Comparison of ENCODE assay signal across 11 mouse cellular contexts in the genomic region with DNA sequence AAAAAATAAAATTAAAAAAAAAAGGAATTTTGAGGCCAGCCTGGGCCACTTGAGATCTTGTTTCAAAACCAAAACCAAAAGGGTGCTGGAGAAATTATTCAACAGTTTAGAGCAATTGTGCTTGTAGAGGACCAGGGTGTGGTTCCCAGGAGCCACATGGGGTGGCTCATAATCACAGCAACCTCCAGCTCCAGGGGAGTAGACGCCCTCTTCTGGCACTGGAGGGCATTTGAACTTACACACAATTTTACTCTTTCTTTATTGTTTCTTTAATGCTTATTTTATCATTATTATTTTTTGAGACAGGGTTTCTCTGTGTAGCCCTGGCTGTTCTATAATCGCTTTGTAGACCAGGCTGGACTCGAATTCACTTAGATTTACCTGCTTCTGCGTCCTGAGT. TPM values are rescaled to one million over a fixed set of nuclear protein-coding genes. Genes with fewer than 3 reads are reported as not detected.
DNase-seq lines count a peak whose midpoint lies in the region; ATAC-seq and TF ChIP-seq lines count a peak whose summit lies in the region.
"Had no signal": no experiment of that assay in that cellular context is flagged by ENCODE, and none has a peak within 500 bp of the region (broad histone marks: within the 10 kb centered on the region; RNA-seq: fewer than 3 reads in every experiment).

No protein-coding gene starts in this region.

- TF ChIP-seq CTCF in layer of hippocampus, adult 2 months (conservative IDR thresholded peaks at IDR 0.05), result peak; percentile 58

- H3K4me1 ChIP-seq in brown adipose tissue, adult 24 weeks (ENCODE audit: control insufficient read depth, insufficient read depth, insufficient read length, low read length), result peaks cover 3% of the 10 kb centered on the region; the same call in 1 of the 2 replicates

- H3K27ac ChIP-seq in layer of hippocampus, adult 2 months, result no peak overlapping the region
- H3K27ac ChIP-seq in brown adipose tissue, adult 24 weeks (replicated peaks; ENCODE audit: low read depth, low read length), result no peak overlapping the region
- H3K27ac ChIP-seq: embryonic facial prominence, embryonic 12.5 days had no signal

- no peak overlapping the region for H3K4me3 ChIP-seq in layer of hippocampus, adult 2 months
- H3K4me3 ChIP-seq in brown adipose tissue, adult 24 weeks (ENCODE audit: insufficient read depth, low read depth, low read length), result peak overlapping the region; percentile 94; the same call in 1 of the 2 replicates

- ATAC-seq in CD4-positive, CD25-positive, alpha-beta regulatory T cell, adult 4 months, result no peak
- ATAC-seq in megakaryocyte-erythroid progenitor cell, adult 5-6 weeks (replicated peaks; ENCODE audit: low FRiP score, low TSS enrichment, poor library complexity, severe bottlenecking), result 0 out of 2 replicates have a peak, but pooled peaks have one; percentile 43

- DNase-seq in CD4-positive, CD25-positive, alpha-beta regulatory T cell, adult 2 months (ENCODE audit: low read depth, low spot score), result peak; percentile 52
- DNase-seq in layer of hippocampus, adult 2 months (ENCODE audit: low spot score in 2 of 2), result no peak
- no peak for DNase-seq in layer of hippocampus, adult 9-11 months
- DNase-seq in cerebellum, adult 9-11 months, result no peak
- DNase-seq in adrenal gland, postnatal 14 days, result no peak
- DNase-seq: kidney, postnatal 14 days; spleen, adult 18-20 months had no signal

RNA-seq across cellular contexts. Expression of a gene that starts 0.9 kb away (rescaled TPM):
- 10 to 100 TPM; 43.7 to 50.8 TPM for polyA plus RNA-seq in CD4-positive, CD25-positive, alpha-beta regulatory T cell, adult 4 months (2017; shearing (Covaris generic))
- 10 to 100 TPM; 61.3 to 65.5 TPM for total RNA-seq in layer of hippocampus, adult 2 months (2021)
- polyA plus RNA-seq in brown adipose tissue, adult 24 weeks (2012; ENCODE audit: insufficient read depth, insufficient read length, missing spikeins), result 50.7 and 69.6 TPM in 2 replicates
- 49.7 and 60.7 TPM in 2 replicates for total RNA-seq in megakaryocyte-erythroid progenitor cell, adult 5-6 weeks (2014; fragmentation: Nextera tagmentation)
- 51.1 and 58.3 TPM in 2 replicates for total RNA-seq in megakaryocyte-erythroid progenitor cell, adult 5-6 weeks (2017)
- 137 and 146 TPM in 2 replicates for total RNA-seq in adrenal gland, postnatal 14 days (2021)

RNA-seq across cellular contexts. Expression of a gene that starts 34.7 kb away (rescaled TPM):
- 100 to 1,000 TPM in 1 of 2 experiments, 10 to 100 TPM in 1; 67.5 to 104 TPM for polyA plus RNA-seq in CD4-positive, CD25-positive, alpha-beta regulatory T cell, adult 4 months (2017; shearing (Covaris generic))
- 100 to 1,000 TPM; 513 to 524 TPM for total RNA-seq in layer of hippocampus, adult 2 months (2021)
- 336 and 395 TPM in 2 replicates for polyA plus RNA-seq in brown adipose tissue, adult 24 weeks (2012; ENCODE audit: insufficient read depth, insufficient read length, missing spikeins)
- 192 and 199 TPM in 2 replicates for total RNA-seq in megakaryocyte-erythroid progenitor cell, adult 5-6 weeks (2014; fragmentation: Nextera tagmentation)
- total RNA-seq in megakaryocyte-erythroid progenitor cell, adult 5-6 weeks (2017), result 232 and 301 TPM in 2 replicates
- 309 and 313 TPM in 2 replicates for total RNA-seq in adrenal gland, postnatal 14 days (2021)
